Comparison of ENCODE assay signal across 11 mouse cellular contexts in the genomic region with DNA sequence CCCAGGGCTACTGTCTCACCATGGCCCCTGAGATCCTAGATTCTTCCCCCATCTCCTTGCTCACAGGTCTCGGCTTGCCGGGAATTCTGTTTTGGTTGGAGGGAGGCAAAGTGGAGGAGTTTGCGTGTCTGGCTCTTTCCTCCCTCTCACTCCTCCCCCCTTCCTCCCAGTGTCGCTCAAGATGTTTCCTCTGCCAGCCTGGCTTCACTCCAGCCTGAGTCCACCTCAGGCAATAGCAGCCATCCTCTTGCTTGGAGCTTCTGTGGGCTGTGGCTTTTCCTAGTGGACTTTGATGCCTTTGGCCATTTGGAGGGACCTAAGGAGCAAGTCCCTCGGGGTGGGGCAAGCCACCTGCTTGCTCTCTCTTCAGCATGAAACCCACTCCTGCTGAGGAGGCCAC. TPM values are rescaled to one million over a fixed set of nuclear protein-coding genes. Genes with fewer than 3 reads are reported as not detected.
A peak's percentile ranks its signal among the peaks of the same experiment; 100 is the strongest.
DNase-seq lines count a peak whose midpoint lies in the region; ATAC-seq and TF ChIP-seq lines count a peak whose summit lies in the region.
"Had no signal": no experiment of that assay in that cellular context is flagged by ENCODE, and none has a peak within 500 bp of the region (broad histone marks: within the 10 kb centered on the region; RNA-seq: fewer than 3 reads in every experiment).

No protein-coding gene starts in this region.

- no peak for DNase-seq in heart, adult 9 months (ENCODE audit: low spot score in 2 of 2)
- peak; percentile 69 for DNase-seq in brain, embryonic 14.5 days (ENCODE audit: low read depth)
- DNase-seq in adrenal gland, adult 2 months, result no peak
- no peak for DNase-seq in gastrocnemius, postnatal 10 days

- peak overlapping the region; percentile 1; the same call in 1 of the 2 replicates for H3K27ac ChIP-seq in heart, embryonic 12.5 days (ENCODE audit: poor library complexity, severe bottlenecking)
- H3K27ac ChIP-seq in embryonic facial prominence, embryonic 12.5 days, result peak overlapping the region; percentile 26
- peak overlapping the region; percentile 33; the same call in 1 of the 2 replicates for H3K27ac ChIP-seq in limb, embryonic 13.5 days
- H3K27ac ChIP-seq: liver, embryonic 14.5 days; stomach, embryonic 15.5 days had no signal

- no peaks in the 10 kb centered on the region for H3K9me3 ChIP-seq in heart, embryonic 12.5 days (replicated peaks)
- H3K9me3 ChIP-seq in embryonic facial prominence, embryonic 12.5 days, result no peaks in the 10 kb centered on the region
- no peaks in the 10 kb centered on the region for H3K9me3 ChIP-seq in limb, embryonic 13.5 days
- H3K9me3 ChIP-seq: G1E; stomach, embryonic 15.5 days had no signal

- no peaks in the 10 kb centered on the region for H3K27me3 ChIP-seq in heart, embryonic 12.5 days (replicated peaks)
- H3K27me3 ChIP-seq in embryonic facial prominence, embryonic 12.5 days, result 0 out of 2 replicates have a peak, but pooled peaks cover 3% of the 10 kb centered on the region
- no peaks in the 10 kb centered on the region for H3K27me3 ChIP-seq in limb, embryonic 13.5 days
- H3K27me3 ChIP-seq: stomach, embryonic 15.5 days had no signal

- no peak for ATAC-seq in heart, embryonic 12.5 days (ENCODE audit: insufficient number of reproducible peaks, low FRiP score)
- ATAC-seq in embryonic facial prominence, embryonic 12.5 days (ENCODE audit: insufficient number of reproducible peaks, insufficient read depth, low FRiP score, low TSS enrichment), result no peak
- ATAC-seq in limb, embryonic 13.5 days (ENCODE audit: low FRiP score, low read depth), result peak; percentile 41; the same call in 1 of the 2 replicates
- ATAC-seq in granulocyte monocyte progenitor cell, adult 5-6 weeks (replicated peaks; ENCODE audit: poor library complexity, severe bottlenecking), result no peak

- H3K4me1 ChIP-seq in heart, embryonic 12.5 days (replicated peaks), result peaks cover 60% of the 10 kb centered on the region
- peaks cover 26% of the 10 kb centered on the region for H3K4me1 ChIP-seq in embryonic facial prominence, embryonic 12.5 days
- H3K4me1 ChIP-seq in limb, embryonic 13.5 days, result peaks cover 37% of the 10 kb centered on the region

- H3K9ac ChIP-seq in heart, embryonic 12.5 days, result no peak overlapping the region
- H3K9ac ChIP-seq in embryonic facial prominence, embryonic 12.5 days, result no peak overlapping the region
- no peak overlapping the region for H3K9ac ChIP-seq in limb, embryonic 13.5 days
- H3K9ac ChIP-seq: liver, embryonic 14.5 days; stomach, embryonic 15.5 days had no signal

- H3K4me2 ChIP-seq in heart, embryonic 12.5 days, result no peak overlapping the region
- no peak overlapping the region for H3K4me2 ChIP-seq in embryonic facial prominence, embryonic 12.5 days (replicated peaks)
- H3K4me2 ChIP-seq in limb, embryonic 13.5 days (replicated peaks), result peak overlapping the region; percentile 3; the same call in 1 of the 2 replicates
- H3K4me2 ChIP-seq: stomach, embryonic 15.5 days had no signal

- no peak for TF ChIP-seq POLR2A in brain, embryonic 14.5 days (IDR thresholded peaks at IDR 0.05; ENCODE audit: borderline replicate concordance, extremely low read depth, insufficient read depth, insufficient read length, poor library complexity, severe bottlenecking)

- TF ChIP-seq CTCF in brain, embryonic 14.5 days (IDR thresholded peaks at IDR 0.05; ENCODE audit: borderline replicate concordance, extremely low read depth, insufficient read depth, insufficient read length), result no peak

- H3K4me3 ChIP-seq in heart, embryonic 12.5 days, result no peak overlapping the region
- no peak overlapping the region for H3K4me3 ChIP-seq in embryonic facial prominence, embryonic 12.5 days
- H3K4me3 ChIP-seq in limb, embryonic 13.5 days, result no peak overlapping the region
- H3K4me3 ChIP-seq: stomach, embryonic 15.5 days had no signal

- WGBS in heart, embryonic 12.5 days, result 20% methylated on average over 5 of the region's 5 CpGs
- 16% methylated on average over 5 of the region's 5 CpGs for WGBS in embryonic facial prominence, embryonic 12.5 days
- 19% methylated on average over 5 of the region's 5 CpGs for WGBS in limb, embryonic 13.5 days

- no peaks in the 10 kb centered on the region for H3K36me3 ChIP-seq in heart, embryonic 12.5 days
- H3K36me3 ChIP-seq in embryonic facial prominence, embryonic 12.5 days, result no peaks in the 10 kb centered on the region
- no peaks in the 10 kb centered on the region for H3K36me3 ChIP-seq in limb, embryonic 13.5 days
- H3K36me3 ChIP-seq: stomach, embryonic 15.5 days had no signal

RNA-seq across cellular contexts. Expression of gene Arrb1, which starts 27.2 kb away (rescaled TPM):
- polyA plus RNA-seq in heart, embryonic 12.5 days (2016; fragmentation: Nextera tagmentation; extraction: Ambion mirVana), result 13.4 and 14.5 TPM in 2 replicates
- polyA plus RNA-seq in brain, embryonic 14.5 days (2012; rRNA removed), result 45.5 and 63.2 TPM in 2 replicates
- polyA plus RNA-seq in embryonic facial prominence, embryonic 12.5 days (2016; fragmentation: Nextera tagmentation; extraction: Ambion mirVana), result 8.5 and 8.8 TPM in 2 replicates
- polyA plus RNA-seq in limb, embryonic 13.5 days (2015; fragmentation: Nextera tagmentation; extraction: Ambion mirVana), result 6.1 and 6.8 TPM in 2 replicates
- total RNA-seq in adrenal gland, adult 2 months (2021), result 10 to 100 TPM; 38.7 to 62.2 TPM
- polyA plus RNA-seq in adrenal gland, adult 2 months (2012; rRNA removed), result 19.0 and 19.3 TPM in 2 replicates
- total RNA-seq in granulocyte monocyte progenitor cell, adult 5-6 weeks (2014; fragmentation: Nextera tagmentation), result 35.3 and 40.1 TPM in 2 replicates
- total RNA-seq in granulocyte monocyte progenitor cell, adult 5-6 weeks (2017), result 24.1 and 36.6 TPM in 2 replicates
- 10 to 100 TPM; 21.4 to 26.2 TPM for total RNA-seq in gastrocnemius, postnatal 10 days (2021)
